Mouse (Mus musculus): ENCODE results near the gene B3gntl1.

DNA sequence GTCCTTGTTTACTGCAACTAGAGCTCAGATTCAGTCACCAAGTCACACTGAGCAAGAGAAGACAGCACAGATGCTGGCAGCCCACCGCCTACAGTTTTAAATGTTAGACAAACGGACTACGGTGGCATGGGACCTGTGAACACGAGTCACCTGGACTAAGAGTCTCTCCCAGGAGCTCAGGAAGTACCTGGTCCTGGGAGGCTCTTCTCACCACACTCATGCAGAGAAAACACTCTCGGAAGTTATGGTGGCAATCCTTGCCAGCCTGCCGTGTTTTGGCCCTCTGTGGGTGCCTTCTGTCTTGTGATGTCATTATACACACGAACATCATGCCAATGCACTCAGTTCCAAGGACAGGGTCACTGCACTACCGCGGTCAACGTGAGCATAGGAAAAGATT, 36.3 kb downstream of the B3gntl1 start:
- no peak for TF ChIP-seq CTCF (IDR thresholded peaks at IDR 0.05; ENCODE audit: low read depth)
- TF ChIP-seq EP300 (IDR thresholded peaks at IDR 0.05; ENCODE audit: low read depth): no peak

Data from liver, postnatal 0 days (tissue).